Mouse (Mus musculus): Measurements from ENCODE around the gene Pax9.

GRCm38 (mm10) chr12:56697785-56698184 is 6.2 kb downstream of the Pax9 start:
- TF ChIP-seq POLR2A (IDR thresholded peaks at IDR 0.05; ENCODE audit: borderline replicate concordance, extremely low read depth, low read depth, low read length), result no peak
- TF ChIP-seq CTCF (IDR thresholded peaks at IDR 0.05; ENCODE audit: insufficient read depth, low read length), result no peak

Measured in lung, adult 2 months (tissue).